Mouse (Mus musculus): ENCODE measurements around the gene Zc3h12c.
"Not testable (repeated sequence)": the region's sequence is repeated elsewhere in the genome, so short reads cannot be mapped to it uniquely, and the experiment has no call there.

The Zc3h12c gene

DNA sequence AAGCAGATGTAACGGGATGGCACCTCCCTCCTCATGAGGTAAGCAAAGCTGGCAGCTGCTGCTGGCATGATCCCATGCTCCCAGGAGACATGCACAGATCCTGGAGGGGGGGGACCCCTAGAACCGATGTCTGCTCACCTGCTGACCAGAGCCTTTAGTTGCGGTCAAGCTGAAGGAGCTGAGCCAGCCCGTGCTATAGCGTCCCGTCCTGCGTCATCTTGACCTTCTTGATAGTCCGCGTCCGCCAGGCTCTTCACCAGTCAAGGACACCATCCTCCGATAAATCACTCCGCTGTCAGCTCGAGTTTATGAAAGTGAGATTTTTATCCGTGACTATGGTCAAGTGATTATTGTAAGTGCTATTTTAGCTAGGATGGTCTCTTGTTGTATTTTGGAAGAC lies 67.9 kb downstream of the Zc3h12c start:
- no peak for DNase-seq

DNA sequence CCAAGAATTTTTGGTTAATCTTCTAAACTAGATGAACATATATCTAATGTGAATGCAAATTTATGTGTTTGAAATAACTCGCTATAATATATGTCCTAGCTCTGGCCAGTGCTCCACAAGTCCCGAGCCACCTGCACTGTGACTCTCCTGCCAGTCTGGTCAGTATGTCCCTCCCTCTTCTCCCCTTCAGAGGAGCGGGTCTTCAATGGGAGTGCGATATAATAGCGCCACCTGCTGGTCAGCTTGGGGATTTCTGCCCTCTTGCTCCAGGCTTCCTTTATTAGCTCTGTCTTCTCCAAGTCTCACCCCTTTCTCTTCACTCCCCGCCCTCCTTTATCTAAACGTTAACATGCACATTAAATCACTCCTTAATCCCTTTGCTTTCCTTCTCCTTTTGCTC lies 69.8 kb downstream of the Zc3h12c start:
- peak; percentile 90 to 92 for DNase-seq

DNA sequence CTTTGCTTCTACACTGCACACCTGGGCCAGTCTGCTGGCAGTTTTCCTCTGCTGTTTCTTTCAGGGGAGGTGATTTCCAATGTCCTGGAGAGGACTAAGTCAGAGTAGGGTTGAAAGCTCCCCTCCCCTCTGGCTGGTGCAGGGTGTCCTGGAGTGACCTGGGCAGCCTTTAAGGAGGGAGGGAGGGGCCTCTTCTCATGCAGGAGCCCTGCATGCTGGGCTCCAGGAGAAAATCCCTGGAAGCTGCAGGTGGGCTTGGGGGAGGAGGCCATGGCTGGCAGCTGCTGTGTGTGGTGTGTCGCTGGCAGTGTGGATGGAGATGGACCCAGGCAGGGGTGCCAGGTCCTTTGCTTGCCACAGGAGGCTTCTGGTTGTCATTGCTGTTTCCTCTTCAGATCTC lies 71.0 kb downstream of the Zc3h12c start:
- peak in 1 of 2 experiments; percentile 28 for DNase-seq

DNA sequence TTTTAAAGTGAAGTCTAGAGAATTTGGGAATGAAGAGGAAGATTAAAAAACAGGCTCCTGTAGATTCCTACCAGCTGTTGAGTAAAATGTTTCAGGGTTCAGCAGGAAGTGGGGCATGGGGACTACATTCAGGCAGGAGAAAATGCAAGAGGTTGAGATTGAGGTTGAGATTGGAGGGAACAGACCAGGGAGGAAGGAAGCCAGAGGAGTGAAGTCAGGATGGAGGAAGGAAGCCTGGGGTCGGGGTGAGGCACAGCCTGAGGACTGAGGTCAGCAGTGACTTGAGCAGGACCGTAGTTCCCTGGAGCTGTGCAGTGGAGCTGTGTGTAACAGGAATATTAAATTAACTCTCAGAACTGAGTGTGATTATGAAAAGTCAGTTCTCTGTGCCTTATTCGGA lies 72.7 kb downstream of the Zc3h12c start:
- DNase-seq, result no peak

DNA sequence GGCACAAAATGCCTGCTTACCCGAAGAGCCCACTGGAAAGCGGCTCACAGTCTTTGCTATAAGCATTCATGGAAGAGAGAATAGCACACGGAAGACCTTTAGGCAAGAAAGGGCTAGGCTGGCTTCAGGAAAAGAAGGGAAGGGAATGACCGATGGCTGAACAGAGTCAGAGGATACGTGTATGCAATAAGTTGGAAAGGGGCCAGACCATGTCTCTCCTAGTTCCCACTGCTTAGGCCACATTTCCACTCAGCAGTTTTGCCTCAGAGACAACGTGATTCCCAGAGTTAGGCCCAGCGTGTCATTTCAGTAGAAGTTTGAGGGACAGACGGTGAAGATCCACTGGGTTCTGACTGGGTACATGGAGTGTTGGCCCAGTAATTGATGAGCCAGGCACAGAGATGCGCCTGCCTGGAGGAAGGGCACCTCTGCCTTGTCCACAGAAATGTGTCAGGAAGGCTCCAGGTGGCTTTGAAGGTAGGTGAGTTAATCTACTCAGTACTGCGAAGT lies 73.8 kb downstream of the Zc3h12c start:
- DNase-seq, result no peak

DNA sequence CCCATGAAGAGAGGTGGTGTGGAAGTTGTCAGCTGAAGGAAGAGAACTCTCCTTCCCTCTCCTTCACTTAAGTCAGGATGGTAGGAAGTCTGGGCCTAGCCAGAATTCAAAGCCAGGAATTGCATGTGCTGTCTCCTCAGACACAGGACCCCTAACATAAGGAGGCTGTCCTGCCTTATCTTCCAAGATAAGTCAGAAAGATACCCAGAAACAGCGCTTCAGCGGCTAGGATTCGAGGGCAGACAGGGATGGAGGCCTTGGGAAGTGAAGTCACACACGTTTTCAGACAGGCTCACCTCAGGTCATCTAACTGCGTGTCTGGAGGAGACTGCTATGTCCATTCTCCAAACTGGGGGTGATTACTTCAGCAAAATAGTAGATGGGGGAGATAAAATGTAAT lies 74.4 kb downstream of the Zc3h12c start:
- DNase-seq, result no peak

DNA sequence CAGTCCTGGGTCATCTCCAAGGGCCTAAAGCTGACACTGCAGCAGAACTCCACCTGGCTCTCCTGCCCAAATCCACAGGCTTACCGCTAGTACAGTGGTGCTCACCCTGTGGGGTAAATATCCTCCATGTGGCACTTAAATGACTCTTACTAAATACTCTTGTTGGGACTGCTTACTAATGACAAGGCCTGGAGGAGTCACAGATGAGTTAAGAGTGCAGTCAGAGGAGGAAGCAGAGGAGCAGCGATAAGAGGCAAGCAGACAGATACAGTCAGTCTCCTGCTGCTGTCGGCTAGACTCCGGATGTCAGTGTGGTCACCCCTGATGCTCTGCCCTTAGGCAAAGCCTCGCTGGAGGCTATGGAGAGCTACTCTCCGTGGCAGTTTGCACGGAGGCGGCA lies 75.3 kb downstream of the Zc3h12c start:
- no peak for DNase-seq

DNA sequence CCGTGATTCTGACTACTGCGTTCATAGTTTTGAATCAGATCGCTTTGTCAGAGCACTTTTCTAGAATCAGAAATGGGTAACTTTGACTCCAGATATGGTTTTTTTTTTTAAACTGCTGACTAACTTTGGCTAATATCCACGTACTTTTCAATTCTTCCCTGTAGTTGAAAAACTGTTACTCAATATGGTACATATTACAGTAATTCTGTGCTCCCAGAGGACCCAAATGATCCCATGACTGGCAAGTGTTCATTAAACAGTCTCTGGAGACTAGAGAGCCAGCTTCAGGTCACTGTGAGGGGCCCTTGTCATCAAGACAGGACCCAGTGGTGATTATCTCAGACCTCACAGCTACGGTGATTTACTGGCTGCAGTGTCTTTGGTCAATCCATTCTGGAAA lies 76.1 kb downstream of the Zc3h12c start:
- DNase-seq, result no peak

DNA sequence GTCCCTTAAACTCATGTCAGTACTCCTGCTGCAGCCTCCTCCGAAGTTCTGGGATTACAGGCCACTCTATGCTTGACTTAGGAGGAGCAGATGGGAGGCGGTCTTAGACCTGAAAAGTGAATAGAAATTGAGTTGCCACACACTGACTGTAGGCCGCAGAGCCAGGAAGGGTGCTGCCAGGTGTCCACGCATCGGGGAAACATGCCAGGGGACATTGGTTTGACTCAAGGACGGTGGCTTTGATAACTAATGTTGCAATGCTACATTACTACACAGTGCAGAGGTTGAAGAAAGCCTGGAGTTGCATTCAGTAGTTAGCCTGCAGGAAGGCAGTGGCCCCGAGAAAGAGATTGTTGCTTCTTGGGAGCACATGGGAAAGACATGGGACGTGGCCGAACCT lies 76.6 kb downstream of the Zc3h12c start:
- no peak for DNase-seq

DNA sequence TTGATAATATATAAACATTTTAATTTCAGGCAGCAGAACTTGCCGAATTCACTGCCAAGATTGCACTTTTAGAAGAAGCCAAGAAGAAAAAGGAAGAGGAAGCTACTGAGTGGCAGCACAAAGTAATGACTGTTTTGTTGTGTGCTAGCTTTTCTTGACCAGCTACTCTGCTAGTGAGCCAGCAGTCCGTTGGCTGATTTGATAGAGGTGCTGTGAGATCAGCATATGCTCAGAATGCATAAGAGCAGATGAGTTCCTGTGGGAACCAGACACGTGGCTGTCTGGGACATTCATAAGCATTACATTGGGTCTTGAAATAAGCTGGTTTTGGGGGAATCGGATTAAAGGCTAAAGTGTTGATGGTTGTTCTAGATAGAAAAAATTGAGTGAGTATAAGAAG lies 86.0 kb downstream of the Zc3h12c start:
- DNase-seq, result no peak

DNA sequence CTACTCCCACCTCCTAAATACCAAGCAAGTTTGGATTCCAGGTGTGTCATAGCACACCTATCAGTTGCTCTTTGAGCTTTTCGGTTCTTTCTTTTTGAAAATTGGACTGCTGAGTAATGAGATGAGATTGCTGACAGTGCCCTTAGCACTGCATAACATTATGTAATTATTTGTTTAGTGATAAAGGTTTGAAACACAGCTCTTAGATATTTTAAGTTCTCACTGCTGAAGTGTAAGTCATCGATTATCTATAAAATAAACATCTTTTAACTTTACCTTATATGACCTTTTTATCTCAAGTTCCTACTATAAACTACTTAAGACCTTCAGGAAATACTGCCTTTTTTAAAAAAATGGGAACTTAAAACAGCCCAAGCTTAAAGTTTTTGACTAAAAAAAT lies 86.4 kb downstream of the Zc3h12c start:
- DNase-seq, result no peak

DNA sequence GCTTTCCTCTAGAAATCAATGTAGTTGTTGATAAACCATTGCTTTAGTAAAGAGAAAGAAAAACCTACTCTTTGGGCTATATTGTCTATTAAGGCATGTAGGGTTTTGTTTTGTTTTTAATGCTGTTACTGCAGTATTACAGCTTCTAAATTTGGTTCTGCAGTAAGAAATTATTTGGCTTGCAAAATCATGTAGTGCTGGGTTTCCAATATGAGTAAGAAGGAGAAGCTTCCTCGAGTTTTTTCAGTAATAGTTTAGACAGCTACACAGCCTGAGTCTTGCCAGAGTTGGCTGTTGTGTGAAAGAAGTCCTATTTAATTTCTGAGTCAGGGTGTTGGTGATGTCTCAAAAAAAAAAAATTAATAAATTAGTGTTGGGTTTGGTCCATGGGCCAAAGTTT lies 90.7 kb downstream of the Zc3h12c start:
- DNase-seq, result no peak

DNA sequence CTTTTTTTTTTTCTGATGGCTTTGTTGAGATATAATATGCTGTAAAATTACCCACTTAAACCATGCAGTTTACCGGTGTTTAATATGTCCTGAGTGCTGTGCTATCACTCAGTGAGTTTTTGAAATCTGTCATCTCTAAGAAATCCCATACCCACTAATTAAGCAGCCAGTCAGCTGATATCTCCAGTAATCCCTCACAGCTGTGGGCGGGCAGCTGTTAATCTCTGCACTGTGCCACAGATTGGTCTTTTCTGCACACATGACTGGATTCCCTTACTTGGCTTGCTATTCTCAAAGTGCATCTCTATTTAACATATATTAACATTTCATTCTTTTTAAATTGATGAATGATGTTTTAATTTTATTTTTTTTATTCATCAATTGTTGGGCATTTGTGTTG lies 92.3 kb downstream of the Zc3h12c start:
- DNase-seq, result no peak

DNA sequence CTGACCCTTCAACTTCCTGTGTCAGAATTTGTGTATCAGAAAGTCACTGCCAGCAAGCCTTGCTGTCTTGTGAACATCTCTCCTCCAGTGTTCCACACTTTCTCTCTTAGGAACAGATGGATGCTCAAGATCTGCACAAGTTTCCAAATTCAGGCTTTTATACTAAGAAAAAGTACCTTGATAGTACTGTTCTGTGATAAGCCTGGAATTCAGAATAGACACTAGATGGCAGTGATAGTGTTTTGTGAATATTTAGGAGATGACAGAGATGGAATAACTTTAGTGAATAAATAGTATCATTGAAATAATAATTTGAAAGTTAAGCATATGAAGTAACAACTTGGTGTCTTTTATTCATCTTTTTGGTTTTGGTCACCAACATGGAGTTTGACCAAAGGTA lies 96.2 kb downstream of the Zc3h12c start:
- DNase-seq, result no peak

DNA sequence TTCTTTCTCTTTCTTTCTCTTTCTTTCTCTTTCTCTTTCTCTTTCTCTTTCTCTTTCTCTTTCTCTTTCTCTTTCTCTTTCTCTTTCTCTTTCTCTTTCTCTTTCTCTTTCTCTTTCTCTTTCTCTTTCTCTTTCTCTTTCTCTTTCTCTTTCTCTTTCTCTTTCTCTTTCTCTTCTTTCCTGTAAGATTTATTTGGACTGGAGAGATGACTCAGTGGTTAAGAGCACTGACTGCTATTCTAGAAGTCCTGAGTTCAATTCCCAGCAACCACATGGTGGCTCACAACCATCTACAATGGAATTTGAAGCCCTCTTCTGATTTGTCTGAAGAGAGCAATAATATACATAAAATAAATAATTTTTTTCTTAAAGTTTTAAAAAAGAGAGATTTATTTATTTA lies 97.0 kb downstream of the Zc3h12c start:
- DNase-seq, result not testable (repeated sequence)

DNA sequence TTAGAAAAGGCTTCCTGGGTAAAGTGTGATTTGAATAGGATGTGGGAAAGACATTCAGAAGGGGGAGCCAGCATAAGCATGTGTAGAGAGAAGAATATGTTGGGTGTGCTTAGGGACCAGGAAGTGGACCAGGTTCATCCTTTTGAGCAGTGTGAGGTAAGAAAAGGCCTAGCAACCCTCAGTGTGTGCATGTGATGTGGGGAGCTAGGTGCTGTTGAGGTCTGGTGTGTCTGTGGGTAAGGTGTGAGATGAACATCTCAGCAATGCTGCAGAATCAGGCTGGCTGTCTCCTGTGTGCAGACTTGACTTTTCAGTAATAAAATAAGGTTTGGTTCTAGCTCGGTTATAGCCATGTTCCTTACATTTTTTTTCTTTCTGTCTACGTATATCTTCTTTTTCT lies 98.3 kb downstream of the Zc3h12c start:
- no peak for DNase-seq

Data from cerebellum, postnatal 14 days (tissue).